Mouse (Mus musculus) myocyte (in vitro differentiated cells): ENCODE measurements at regions not wholly inside any gene's neighbourhood (a gene's known extent, or its start where the extent isn't known, plus 50 kb on each side); places are given as distances from the start of the nearest gene placed in this dataset.

ENCODE experiments used
- CEBPB ChIP-seq: IDR thresholded peaks from 2 replicates; pipeline ENCODE4 v1.6.1; 2011; ENCODE audit warnings: mild to moderate bottlenecking, moderate library complexity; ENCODE audit not compliant: poor library complexity, insufficient read depth, severe bottlenecking
- E2F4 ChIP-seq: IDR thresholded peaks from one replicate; pipeline ENCODE4 v1.6.1; 2011; ENCODE audit warnings: mild to moderate bottlenecking, control low read depth, moderate library complexity; ENCODE audit not compliant: insufficient read depth
- POLR2A ChIP-seq: IDR thresholded peaks from one replicate; pipeline ENCODE4 v1.6.1; 2011; ENCODE audit warnings: low read depth, mild to moderate bottlenecking, control low read depth, moderate library complexity; ENCODE audit not compliant: insufficient read length
- POLR2AphosphoS2 ChIP-seq: IDR thresholded peaks from one replicate; pipeline ENCODE4 v1.6.1; 2011; ENCODE audit warnings: low read depth, control low read depth; ENCODE audit not compliant: insufficient read length
- REST ChIP-seq: IDR thresholded peaks from one replicate; pipeline ENCODE4 v1.6.1; 2011; ENCODE audit warnings: mild to moderate bottlenecking, control low read depth, moderate library complexity; ENCODE audit not compliant: insufficient read depth, insufficient read length
- TCF12 ChIP-seq: IDR thresholded peaks from one replicate; pipeline ENCODE4 v1.6.1; 2011; ENCODE audit warnings: mild to moderate bottlenecking, control low read depth; ENCODE audit not compliant: poor library complexity, insufficient read depth, severe bottlenecking
- USF1 ChIP-seq: IDR thresholded peaks from one replicate; pipeline ENCODE4 v1.6.1; 2011; ENCODE audit warnings: low read depth, mild to moderate bottlenecking, control low read depth, moderate library complexity

- TF ChIP-seq POLR2AphosphoS2, result no peak
- TF ChIP-seq POLR2A, result no peak
- no peak for TF ChIP-seq TCF12
- TF ChIP-seq REST, result no peak
- TF ChIP-seq E2F4, result no peak
- TF ChIP-seq USF1, result no peak
- TF ChIP-seq CEBPB, result no peak
Observed at GRCm38 (mm10) chr8:26443735-26444134, 324.4 kb downstream of the Gm45692 start.
